In the genomic region with DNA sequence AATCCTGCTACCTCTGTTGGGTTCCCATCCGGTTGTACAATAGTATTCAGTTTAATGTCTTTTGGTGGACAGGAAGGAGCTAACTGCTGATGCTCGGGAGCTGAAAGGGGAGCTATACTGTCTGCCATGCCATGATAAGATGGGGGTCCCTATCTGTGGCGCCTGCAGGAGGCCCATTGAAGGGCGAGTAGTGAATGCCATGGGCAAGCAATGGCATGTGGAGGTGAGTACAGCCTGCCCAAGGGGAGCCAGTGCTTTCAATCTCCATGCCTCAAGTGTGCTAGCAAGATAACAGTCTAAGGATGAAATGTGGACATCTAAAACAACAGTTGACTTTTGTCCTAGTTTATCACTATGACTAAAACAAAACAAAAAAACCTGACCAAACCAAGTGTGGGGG, we compare ENCODE assay signal across 23 mouse cellular contexts. TPM values are rescaled to one million over a fixed set of nuclear protein-coding genes. Genes with fewer than 3 reads are reported as not detected.
A peak's percentile ranks its signal among the peaks of the same experiment; 100 is the strongest.
DNase-seq lines count a peak whose midpoint lies in the region; ATAC-seq and TF ChIP-seq lines count a peak whose summit lies in the region.
"Had no signal": no experiment of that assay in that cellular context is flagged by ENCODE, and none has a peak within 500 bp of the region (broad histone marks: within the 10 kb centered on the region; RNA-seq: fewer than 3 reads in every experiment).

No protein-coding gene starts in this region.

- ATAC-seq in intestine, embryonic 16.5 days: 0 out of 2 replicates have a peak, but pooled peaks have one; percentile 38
- ATAC-seq in intestine, postnatal 0 days: no peak
- ATAC-seq in common myeloid progenitor, adult 5-6 weeks (replicated peaks; ENCODE audit: low read depth, poor library complexity, severe bottlenecking): peak; percentile 78
- ATAC-seq in liver, embryonic 12.5 days: peak; percentile 99
- peak; percentile 96 for ATAC-seq in megakaryocyte progenitor cell, adult 5-6 weeks (replicated peaks; ENCODE audit: poor library complexity)
- ATAC-seq in cerebellum, adult (ENCODE audit: insufficient number of reproducible peaks, low FRiP score, low TSS enrichment): no peak
- ATAC-seq in forebrain, embryonic 16.5 days: no peak
- ATAC-seq: midbrain, embryonic 15.5 days had no signal

- no peaks in the 10 kb centered on the region for H3K4me1 ChIP-seq in intestine, embryonic 16.5 days (ENCODE audit: control insufficient read depth, insufficient read depth, low read length)
- H3K4me1 ChIP-seq in intestine, postnatal 0 days (replicated peaks; ENCODE audit: control insufficient read depth, insufficient read depth, low read length): no peaks in the 10 kb centered on the region
- peaks cover 47% of the 10 kb centered on the region for H3K4me1 ChIP-seq in liver, embryonic 12.5 days
- H3K4me1 ChIP-seq in forebrain, embryonic 16.5 days (replicated peaks; ENCODE audit: control insufficient read depth, insufficient read depth, low read length): no peaks in the 10 kb centered on the region
- H3K4me1 ChIP-seq: embryonic facial prominence, embryonic 15.5 days; heart, embryonic 15.5 days; limb, embryonic 13.5 days; midbrain, embryonic 15.5 days; neural tube, embryonic 12.5 days had no signal

- H3K36me3 ChIP-seq in intestine, embryonic 16.5 days (ENCODE audit: control insufficient read depth, insufficient read depth, low read length): peaks cover 16% of the 10 kb centered on the region
- peaks cover 61% of the 10 kb centered on the region for H3K36me3 ChIP-seq in intestine, postnatal 0 days (ENCODE audit: control insufficient read depth, insufficient read depth)
- peaks cover 98% of the 10 kb centered on the region for H3K36me3 ChIP-seq in liver, embryonic 12.5 days
- H3K36me3 ChIP-seq in forebrain, embryonic 16.5 days (ENCODE audit: control insufficient read depth, insufficient read depth): peaks cover 30% of the 10 kb centered on the region

- no peak overlapping the region for H3K4me3 ChIP-seq in intestine, embryonic 16.5 days (ENCODE audit: low read length)
- H3K4me3 ChIP-seq in intestine, postnatal 0 days (ENCODE audit: low read depth, low read length): no peak overlapping the region
- H3K4me3 ChIP-seq in liver, embryonic 12.5 days: no peak overlapping the region
- no peak overlapping the region for H3K4me3 ChIP-seq in forebrain, embryonic 16.5 days (replicated peaks; ENCODE audit: low read length)
- H3K4me3 ChIP-seq: embryonic facial prominence, embryonic 15.5 days; heart, embryonic 15.5 days; limb, embryonic 13.5 days; midbrain, embryonic 15.5 days; neural tube, embryonic 12.5 days had no signal

- DNase-seq in thymus, postnatal 14 days: no peak
- DNase-seq: cerebellum, adult 8-10 months; cerebellum, postnatal 36 days; heart, postnatal 4 days; kidney, adult 9 months; kidney, postnatal 36 days; layer of hippocampus, postnatal 36 days; lung, embryonic 14.5 days; retina, postnatal 1 day; thymus, adult 2 months had no signal

- WGBS in intestine, embryonic 16.5 days: 89% methylated on average over 4 of the region's 4 CpGs
- 94% methylated on average over 4 of the region's 4 CpGs for WGBS in intestine, postnatal 0 days
- WGBS in liver, embryonic 12.5 days (ENCODE audit: insufficient replicate concordance): 29% methylated on average over 4 of the region's 4 CpGs
- 93% methylated on average over 4 of the region's 4 CpGs for WGBS in forebrain, embryonic 16.5 days

- no peak overlapping the region for H3K27ac ChIP-seq in intestine, embryonic 16.5 days (ENCODE audit: low read length)
- no peak overlapping the region for H3K27ac ChIP-seq in intestine, postnatal 0 days (ENCODE audit: low read depth, low read length)
- peak overlapping the region; percentile 88 for H3K27ac ChIP-seq in liver, embryonic 12.5 days
- no peak overlapping the region for H3K27ac ChIP-seq in forebrain, embryonic 16.5 days (ENCODE audit: low read length)
- H3K27ac ChIP-seq: embryonic facial prominence, embryonic 15.5 days; heart, embryonic 15.5 days; hindbrain, embryonic 14.5 days; limb, embryonic 13.5 days; midbrain, embryonic 15.5 days; neural tube, embryonic 12.5 days had no signal

- no peaks in the 10 kb centered on the region for H3K27me3 ChIP-seq in intestine, embryonic 16.5 days (replicated peaks; ENCODE audit: control insufficient read depth, insufficient read depth, low read length)
- H3K27me3 ChIP-seq in intestine, postnatal 0 days (replicated peaks; ENCODE audit: control insufficient read depth, insufficient read depth, low read length): no peaks in the 10 kb centered on the region
- H3K27me3 ChIP-seq in liver, embryonic 12.5 days (replicated peaks): no peaks in the 10 kb centered on the region
- no peaks in the 10 kb centered on the region for H3K27me3 ChIP-seq in forebrain, embryonic 16.5 days (replicated peaks; ENCODE audit: control insufficient read depth, insufficient read depth, low read length)
- H3K27me3 ChIP-seq: embryonic facial prominence, embryonic 15.5 days; heart, embryonic 15.5 days; limb, embryonic 13.5 days; midbrain, embryonic 15.5 days; neural tube, embryonic 12.5 days had no signal

- no peak for TF ChIP-seq CTCF in intestine, postnatal 0 days (IDR thresholded peaks at IDR 0.05; ENCODE audit: low read depth)

- no peak overlapping the region for H3K9ac ChIP-seq in intestine, embryonic 16.5 days (ENCODE audit: low read depth, low read length)
- no peak overlapping the region for H3K9ac ChIP-seq in intestine, postnatal 0 days (ENCODE audit: low read depth, low read length)
- H3K9ac ChIP-seq in liver, embryonic 12.5 days: peak overlapping the region; percentile 13; the same call in 1 of the 2 replicates
- no peak overlapping the region for H3K9ac ChIP-seq in forebrain, embryonic 16.5 days (replicated peaks; ENCODE audit: low read depth, low read length)
- H3K9ac ChIP-seq: embryonic facial prominence, embryonic 15.5 days; heart, embryonic 15.5 days; hindbrain, embryonic 14.5 days; limb, embryonic 13.5 days; lung, embryonic 14.5 days; midbrain, embryonic 15.5 days; neural tube, embryonic 12.5 days had no signal

- no peak overlapping the region for H3K4me2 ChIP-seq in intestine, embryonic 16.5 days (ENCODE audit: low read depth, low read length)
- no peak overlapping the region for H3K4me2 ChIP-seq in intestine, postnatal 0 days (replicated peaks; ENCODE audit: low read depth)
- H3K4me2 ChIP-seq in liver, embryonic 12.5 days: peak overlapping the region; percentile 55
- H3K4me2 ChIP-seq in forebrain, embryonic 16.5 days (ENCODE audit: low read length): no peak overlapping the region
- H3K4me2 ChIP-seq: embryonic facial prominence, embryonic 15.5 days; heart, embryonic 15.5 days; hindbrain, embryonic 14.5 days; limb, embryonic 13.5 days; lung, embryonic 14.5 days; midbrain, embryonic 15.5 days; neural tube, embryonic 12.5 days had no signal

- H3K9me3 ChIP-seq in intestine, embryonic 16.5 days (ENCODE audit: control insufficient read depth, low read length): no peaks in the 10 kb centered on the region
- no peaks in the 10 kb centered on the region for H3K9me3 ChIP-seq in intestine, postnatal 0 days (ENCODE audit: control insufficient read depth)
- no peaks in the 10 kb centered on the region for H3K9me3 ChIP-seq in liver, embryonic 12.5 days (replicated peaks)
- H3K9me3 ChIP-seq in forebrain, embryonic 16.5 days (ENCODE audit: control insufficient read depth, low read length): no peaks in the 10 kb centered on the region
- H3K9me3 ChIP-seq: embryonic facial prominence, embryonic 15.5 days; heart, embryonic 15.5 days; limb, embryonic 13.5 days; midbrain, embryonic 15.5 days; neural tube, embryonic 12.5 days had no signal

RNA-seq across cellular contexts. Expression of a gene that starts 34.4 kb away (rescaled TPM):
- polyA plus RNA-seq in intestine, embryonic 16.5 days (2015; fragmentation: Nextera tagmentation; extraction: Ambion mirVana): 13.4 and 14.2 TPM in 2 replicates
- 8.0 and 9.0 TPM in 2 replicates for polyA plus RNA-seq in intestine, postnatal 0 days (2015; fragmentation: Nextera tagmentation; extraction: Ambion mirVana)
- total RNA-seq in common myeloid progenitor, adult 5-6 weeks (2017): 277 and 282 TPM in 2 replicates
- 32.1 and 33.2 TPM in 2 replicates for polyA plus RNA-seq in liver, embryonic 12.5 days (2016; fragmentation: Nextera tagmentation; extraction: Ambion mirVana)
- total RNA-seq in megakaryocyte progenitor cell, adult 5-6 weeks (2015): 158 and 161 TPM in 2 replicates
- total RNA-seq in megakaryocyte progenitor cell, adult 5-6 weeks (2017): 177 and 233 TPM in 2 replicates
- polyA plus RNA-seq in forebrain, embryonic 16.5 days (2015; fragmentation: Nextera tagmentation; extraction: Ambion mirVana): 22.8 and 24.8 TPM in 2 replicates

Comparison
In these comparisons a context has a peak if more than half of its experiments do, and no peak if none do; other contexts are left out.
1. ATAC-seq: peak in intestine, embryonic 16.5 days (single experiment), common myeloid progenitor, adult 5-6 weeks (single experiment), liver, embryonic 12.5 days (single experiment) and megakaryocyte progenitor cell, adult 5-6 weeks (single experiment); none in intestine, postnatal 0 days (single experiment), cerebellum, adult (single experiment) and forebrain, embryonic 16.5 days (single experiment).